Mouse (Mus musculus): ENCODE results near the gene Gpr107. TPM values are rescaled to one million over a fixed set of nuclear protein-coding genes. Genes with fewer than 3 reads are reported as not detected.

Gpr107 gene
- polyA plus RNA-seq, 1 experiment = 26.6 TPM

DNA sequence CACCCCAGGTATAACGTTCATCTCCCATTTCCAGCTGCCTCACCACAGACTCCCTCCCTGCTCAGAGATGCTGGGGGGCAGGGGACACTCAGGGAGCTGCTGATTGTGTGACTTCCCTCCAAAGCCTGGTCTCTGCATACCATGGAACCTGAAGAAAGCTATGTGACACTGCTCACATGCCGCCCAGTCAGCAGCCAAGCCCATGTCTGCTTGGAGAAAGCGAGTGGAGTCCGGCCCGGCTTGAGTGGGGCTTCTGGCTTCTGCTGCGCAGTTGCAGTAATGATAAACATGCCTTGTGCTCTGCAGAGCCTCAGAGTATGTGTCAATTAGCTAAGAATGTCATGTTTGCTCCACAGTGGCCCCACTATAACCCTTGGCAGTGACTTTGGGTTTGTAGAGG lies 67.4 kb downstream of the Gpr107 start:
- no peak for DNase-seq (ENCODE audit: low read depth, low spot score)
- WGBS = 78% methylated on average over 6 of the region's 6 CpGs

DNA sequence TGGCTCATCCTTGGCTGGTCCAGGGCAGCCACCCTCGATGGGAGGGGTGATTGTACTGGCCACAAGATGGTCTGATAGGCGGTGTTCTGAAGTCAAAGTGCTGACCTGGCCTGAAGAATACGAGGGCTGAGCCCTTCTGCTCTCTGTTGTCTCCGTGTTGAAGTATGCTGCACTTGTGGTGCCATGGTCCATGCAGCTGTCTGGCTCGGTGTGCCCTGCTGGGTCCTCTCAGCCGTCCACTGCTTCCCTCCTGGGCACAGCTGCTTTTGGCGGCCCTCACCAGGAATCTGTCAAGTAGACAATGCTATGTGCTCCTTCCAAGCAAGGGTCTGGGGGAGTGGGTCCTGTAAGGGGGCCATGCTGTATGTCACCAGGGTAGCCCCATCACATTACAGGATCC lies 68.7 kb downstream of the Gpr107 start:
- DNase-seq (ENCODE audit: low read depth, low spot score) = no peak
- WGBS = 59% methylated on average over 7 of the region's 7 CpGs

DNA sequence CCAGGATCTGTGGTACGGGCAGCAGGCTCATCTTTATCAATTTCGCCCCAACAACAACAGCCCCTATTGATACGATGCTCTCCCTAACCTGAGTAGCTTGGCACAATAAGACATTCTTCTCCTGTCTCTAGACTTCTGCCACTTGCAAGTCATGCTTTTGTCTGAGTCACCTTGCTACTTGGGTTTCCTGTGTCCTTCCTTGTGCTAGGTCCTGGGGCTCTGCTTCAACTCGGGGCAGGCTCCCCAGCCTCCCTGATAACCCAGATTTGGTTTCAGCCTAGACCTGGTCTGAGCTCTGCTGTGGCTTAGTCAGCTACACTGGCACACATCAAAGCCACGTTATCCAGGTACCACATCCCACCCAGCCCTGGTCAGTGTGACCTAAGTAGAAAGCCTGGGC lies 69.5 kb downstream of the Gpr107 start:
- no peak for DNase-seq (ENCODE audit: low read depth, low spot score)
- 71% methylated on average over 5 of the region's 5 CpGs for WGBS

DNA sequence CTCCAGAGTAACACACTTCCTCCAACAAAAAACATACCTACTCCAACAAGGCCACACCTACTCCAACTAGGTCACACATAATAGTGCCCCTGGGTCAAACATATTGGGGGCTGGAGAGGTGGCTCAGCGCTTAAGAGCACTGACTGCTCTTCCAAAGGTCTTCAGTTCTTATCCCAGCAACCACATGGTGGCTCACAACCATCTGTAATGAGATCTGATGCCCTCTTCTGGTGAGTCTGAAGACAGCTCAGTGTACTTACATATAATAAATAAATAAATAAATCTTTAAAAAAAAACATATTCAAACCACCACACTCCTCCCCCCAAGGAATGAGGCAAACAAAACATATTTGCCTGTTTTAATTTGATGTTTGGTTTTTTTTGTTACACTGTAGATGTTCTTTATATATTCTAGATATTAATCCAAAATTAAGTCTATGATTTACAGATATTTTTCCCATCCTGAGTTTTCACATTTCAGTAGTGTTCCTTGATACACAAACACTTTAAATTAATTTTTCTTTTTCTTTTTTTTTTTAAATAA lies 76.7 kb downstream of the Gpr107 start:
- WGBS = 57% methylated on average over 1 of the region's 1 CpGs
- DNase-seq (ENCODE audit: low read depth, low spot score) = no peak

DNA sequence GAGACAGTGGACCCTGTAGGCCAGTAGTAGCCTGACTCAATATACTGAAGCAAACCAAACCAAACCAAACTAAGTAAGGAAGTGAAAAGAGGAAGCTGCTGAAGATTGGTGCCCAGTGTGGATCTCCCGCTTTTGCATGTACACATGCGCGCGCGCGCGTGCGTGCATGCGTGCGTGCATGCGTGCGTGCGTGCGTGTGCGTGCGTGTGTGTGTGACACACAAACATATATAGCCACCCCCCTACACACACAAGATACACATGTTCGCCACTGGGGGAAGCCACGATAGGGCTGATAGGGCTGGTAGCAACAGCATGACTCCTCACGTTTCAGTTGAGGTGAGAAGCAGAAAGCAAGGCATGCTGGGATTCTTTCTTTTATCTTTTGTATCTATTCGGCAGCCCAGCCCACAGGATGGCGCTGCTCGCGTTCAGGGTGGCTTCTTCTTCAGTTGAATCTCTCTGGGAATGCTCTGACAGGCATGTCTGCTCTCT lies 87.1 kb downstream of the Gpr107 start:
- no peak for DNase-seq (ENCODE audit: low read depth, low spot score)
- 34% methylated on average over 23 of the region's 23 CpGs for WGBS

DNA sequence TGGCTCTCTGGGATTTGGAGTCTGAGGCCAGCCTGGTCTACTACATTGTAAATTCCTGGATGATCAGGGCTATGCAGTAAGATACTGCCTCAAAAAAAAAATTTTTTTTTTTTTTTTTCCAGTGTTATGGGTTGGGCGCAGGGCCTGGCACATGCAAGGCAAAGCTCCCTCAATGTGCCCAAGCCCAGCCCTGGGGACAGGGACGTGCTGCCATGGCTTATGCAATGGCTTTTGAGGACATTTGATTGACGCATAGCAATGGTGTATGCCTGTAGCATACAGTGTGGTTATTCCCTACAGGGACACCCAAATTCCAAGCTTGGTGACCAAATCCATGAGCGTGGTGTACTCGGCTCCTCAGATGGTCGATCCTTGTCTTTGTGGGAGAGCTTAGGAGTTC lies 87.7 kb downstream of the Gpr107 start:
- WGBS = 76% methylated on average over 6 of the region's 6 CpGs
- no peak for DNase-seq (ENCODE audit: low read depth, low spot score)

DNA sequence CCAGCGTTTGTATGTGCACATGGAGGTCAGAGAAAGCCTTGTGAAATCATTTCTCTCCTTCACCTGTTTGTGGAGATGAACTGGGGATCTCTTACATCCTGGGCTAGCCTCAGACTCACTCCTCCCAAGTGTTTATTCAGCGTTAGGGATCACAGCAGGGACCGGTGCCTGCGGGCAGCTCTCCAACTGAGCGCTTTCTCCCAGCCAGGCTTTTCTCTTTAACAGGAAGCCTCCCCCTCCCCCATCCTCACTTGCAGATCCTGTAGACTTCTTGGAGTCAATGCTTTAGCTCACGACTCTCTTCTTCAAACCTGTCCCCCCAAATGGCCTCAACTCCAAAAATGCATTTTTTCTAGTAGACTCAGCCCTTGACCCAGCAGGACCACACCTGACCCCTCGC lies 89.5 kb downstream of the Gpr107 start:
- 12% methylated on average over 7 of the region's 7 CpGs for WGBS
- DNase-seq (ENCODE audit: low read depth, low spot score) = no peak

DNA sequence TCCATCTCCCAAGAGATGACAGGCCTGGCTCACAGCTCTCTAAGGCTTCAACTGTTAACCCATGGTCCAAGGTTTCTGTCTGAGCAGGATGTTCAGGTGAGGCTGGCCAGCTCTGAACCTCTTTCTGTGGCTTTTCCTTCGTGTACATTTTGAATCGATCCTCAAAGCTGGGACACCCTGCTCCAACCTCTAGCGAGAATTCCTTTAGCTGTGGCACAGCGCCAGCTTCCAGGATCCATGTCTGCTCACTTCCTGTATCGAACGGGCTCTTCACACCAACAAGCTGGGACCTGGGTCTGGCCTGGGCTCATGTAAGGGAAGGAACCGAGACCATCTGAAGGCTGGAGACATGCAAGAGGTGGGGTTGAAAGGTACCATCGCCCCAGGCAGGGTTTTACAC lies 92.1 kb downstream of the Gpr107 start:
- no peak for DNase-seq (ENCODE audit: low read depth, low spot score)
- WGBS = 50% methylated on average over 8 of the region's 8 CpGs

DNA sequence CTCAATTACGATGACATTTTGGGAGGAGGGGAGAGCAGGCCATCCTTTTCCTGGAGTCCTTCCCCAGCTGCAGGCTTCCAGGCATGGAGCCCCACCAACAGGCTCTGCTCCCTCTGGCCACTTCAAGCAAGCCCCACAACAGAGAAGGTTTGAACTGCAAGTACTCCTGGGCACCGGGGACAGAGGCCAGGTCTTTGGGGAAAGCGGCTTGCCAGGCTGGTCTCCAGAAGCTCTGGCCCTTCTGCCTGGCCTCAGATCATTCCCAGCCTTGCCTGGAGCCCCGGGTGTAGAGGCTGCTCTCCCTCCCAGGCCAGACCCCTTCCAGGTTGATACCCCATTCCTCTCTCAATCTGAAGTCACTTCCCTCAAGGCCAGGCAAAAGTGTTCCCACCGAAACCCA lies 92.9 kb downstream of the Gpr107 start:
- 34% methylated on average over 5 of the region's 5 CpGs for WGBS
- DNase-seq (ENCODE audit: low read depth, low spot score) = no peak

DNA sequence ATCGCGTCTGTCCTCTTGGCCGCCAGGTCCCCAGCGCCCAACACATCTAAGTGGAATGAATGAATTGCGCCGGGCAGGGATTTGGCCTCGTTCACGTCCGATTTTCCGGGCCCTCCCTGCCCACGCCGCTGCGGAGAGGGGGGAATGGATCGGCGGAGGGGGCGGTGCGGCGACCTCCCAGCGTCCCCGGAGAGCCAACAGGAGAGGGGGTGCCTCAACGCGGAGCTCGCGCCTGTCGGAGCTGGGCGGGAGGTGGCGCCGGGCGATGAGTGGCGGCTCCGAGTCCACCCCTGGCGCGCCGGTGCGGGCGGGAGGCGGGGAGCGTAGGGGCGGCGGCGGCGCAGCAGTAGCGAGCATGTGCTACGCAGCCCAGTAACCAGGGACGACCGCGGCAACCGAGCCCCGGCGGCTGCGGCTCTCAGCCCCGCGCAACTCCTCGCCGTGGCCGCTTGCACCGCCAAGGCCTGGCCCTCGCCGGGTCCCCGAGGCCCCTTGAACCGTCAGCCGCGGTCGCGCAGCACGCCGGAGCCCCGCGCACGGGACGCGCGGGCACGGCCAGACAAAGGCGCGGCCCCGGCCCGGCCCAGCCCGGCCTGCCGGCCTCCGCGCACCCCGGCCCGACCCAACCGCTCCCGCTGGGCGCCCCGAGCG lies 93.5 kb downstream of the Gpr107 start, which contains the start of gene Ncs1:
Gene Ncs1, plus strand, starts transcription at position 333 of the 651 bp plus-strand sequence.
- DNase-seq (ENCODE audit: low read depth, low spot score) = no peak
- WGBS = 2% methylated on average over 80 of the region's 89 CpGs

DNA sequence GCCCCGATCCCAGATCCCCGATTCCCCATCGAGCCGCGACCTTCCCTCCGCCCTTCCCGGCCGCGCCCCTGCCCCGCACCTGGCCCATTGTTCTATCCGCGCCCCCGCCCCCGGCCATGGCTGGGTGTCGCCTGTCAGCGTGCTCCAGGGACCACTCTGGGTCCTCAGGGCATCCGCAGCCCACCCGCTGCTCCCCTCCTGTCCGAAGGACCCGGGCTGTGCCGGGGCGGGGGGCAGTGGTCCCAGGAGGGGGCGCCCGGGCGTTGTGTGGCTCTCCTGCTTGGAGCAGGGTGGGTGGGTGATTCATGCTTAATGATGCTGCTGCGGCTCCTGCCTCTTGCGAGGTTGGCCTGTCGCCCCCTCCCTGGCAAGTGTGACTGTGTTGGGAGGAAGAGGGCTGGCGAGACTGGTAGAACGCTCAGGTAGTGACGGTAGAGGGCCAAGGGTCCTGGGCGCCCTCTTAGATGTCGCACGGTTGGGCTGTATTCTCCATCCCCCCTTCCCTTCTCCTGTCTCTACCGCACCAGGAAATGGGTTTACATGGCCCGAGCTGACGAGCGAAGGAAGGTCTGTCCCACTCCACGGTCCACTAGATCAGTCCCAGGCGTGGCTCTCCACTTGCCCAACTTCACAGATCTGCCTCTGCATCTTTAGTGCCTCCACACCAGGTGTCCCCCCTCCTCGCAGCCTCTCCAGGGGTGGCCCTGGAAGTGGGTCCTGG lies 94.3 kb downstream of the Gpr107 start:
- DNase-seq (ENCODE audit: low read depth, low spot score) = no peak

DNA sequence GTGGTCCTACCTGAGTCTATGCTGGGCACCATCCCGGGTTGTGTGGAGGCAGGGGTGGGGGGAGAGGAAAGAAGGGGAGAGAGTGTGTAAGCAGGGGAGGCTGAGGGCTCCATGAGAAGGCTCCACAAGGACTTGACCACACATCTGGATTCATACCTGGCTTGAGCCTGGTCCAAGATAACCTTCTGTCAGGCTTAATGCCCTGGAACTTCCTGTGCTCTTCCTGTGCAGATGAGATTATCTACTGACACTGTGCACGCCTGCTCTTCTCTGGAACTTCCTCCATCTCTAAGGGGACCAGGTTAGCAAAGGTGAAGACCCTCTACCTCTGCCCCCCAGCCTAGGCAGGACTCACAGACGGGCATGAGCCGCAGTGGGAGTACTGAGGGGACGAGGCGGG lies 96.7 kb downstream of the Gpr107 start:
- no peak for DNase-seq (ENCODE audit: low read depth, low spot score)
- 93% methylated on average over 6 of the region's 6 CpGs for WGBS

More for the DNA sequence above, 94.3 kb downstream of the Gpr107 start:
- 2% methylated on average over 41 of the region's 41 CpGs for WGBS

DNA sequence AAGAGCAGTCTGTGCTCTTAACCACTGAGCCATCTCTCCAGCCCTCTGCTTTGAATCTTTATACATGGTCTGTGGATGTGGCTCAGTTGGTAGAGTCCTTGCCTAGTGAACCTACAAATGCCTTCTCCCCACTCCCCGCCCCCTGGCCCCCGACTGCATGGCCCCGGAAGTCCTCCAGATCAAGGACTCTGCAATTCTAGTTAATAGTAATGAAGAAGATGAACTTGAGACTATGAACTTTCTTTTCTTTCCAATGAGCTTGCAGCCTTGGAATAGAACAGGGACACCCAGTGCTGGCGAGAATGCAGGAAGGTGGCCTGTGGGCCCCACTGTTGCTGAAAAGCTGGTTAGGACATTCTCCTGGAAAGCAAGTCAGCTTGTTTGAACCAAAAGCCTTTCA lies 100.1 kb downstream of the Gpr107 start:
- DNase-seq (ENCODE audit: low read depth, low spot score) = no peak
- 86% methylated on average over 4 of the region's 4 CpGs for WGBS

DNA sequence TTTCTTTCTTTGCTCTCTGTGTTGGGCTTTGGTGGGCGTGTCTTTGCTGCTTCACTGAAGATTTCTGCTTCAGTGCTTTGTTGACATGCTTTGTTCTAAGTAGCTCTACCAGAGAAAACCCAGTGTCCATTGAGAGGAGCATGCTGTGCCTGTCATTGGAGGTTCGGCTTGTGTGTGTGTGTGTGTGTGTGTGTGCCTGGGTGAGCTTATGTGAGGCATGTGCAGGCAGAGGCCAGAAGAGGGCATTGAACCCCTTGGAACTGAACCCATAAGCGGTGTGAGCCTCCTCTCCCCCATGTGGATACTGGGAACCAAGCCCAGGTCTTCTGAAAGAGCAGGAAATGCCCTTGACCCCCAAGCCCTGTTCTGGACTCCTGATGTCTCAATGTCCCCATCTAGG lies 101.3 kb downstream of the Gpr107 start:
- 84% methylated on average over 3 of the region's 3 CpGs for WGBS
- no peak for DNase-seq (ENCODE audit: low read depth, low spot score)

DNA sequence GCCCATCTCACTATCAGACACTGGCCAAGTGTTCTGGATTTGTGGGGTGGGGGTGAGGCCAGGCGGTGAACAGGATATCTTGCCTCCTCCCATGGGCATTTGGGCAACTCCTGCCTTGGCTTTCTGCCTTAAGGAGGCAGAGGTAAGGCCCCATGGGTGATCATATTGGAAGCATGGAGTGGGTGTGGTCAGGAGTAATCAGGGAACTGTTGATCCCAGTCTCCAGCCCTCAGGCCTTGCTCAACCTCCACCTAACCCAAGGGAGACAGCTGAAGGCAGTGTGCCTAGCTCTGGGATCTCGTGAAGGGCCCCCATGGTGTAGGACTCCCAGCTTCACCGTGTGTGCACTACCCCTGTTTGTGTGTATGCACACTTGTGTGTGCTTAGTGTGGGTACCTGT lies 102.7 kb downstream of the Gpr107 start:
- WGBS = 70% methylated on average over 3 of the region's 3 CpGs
- no peak for DNase-seq (ENCODE audit: low read depth, low spot score)

DNA sequence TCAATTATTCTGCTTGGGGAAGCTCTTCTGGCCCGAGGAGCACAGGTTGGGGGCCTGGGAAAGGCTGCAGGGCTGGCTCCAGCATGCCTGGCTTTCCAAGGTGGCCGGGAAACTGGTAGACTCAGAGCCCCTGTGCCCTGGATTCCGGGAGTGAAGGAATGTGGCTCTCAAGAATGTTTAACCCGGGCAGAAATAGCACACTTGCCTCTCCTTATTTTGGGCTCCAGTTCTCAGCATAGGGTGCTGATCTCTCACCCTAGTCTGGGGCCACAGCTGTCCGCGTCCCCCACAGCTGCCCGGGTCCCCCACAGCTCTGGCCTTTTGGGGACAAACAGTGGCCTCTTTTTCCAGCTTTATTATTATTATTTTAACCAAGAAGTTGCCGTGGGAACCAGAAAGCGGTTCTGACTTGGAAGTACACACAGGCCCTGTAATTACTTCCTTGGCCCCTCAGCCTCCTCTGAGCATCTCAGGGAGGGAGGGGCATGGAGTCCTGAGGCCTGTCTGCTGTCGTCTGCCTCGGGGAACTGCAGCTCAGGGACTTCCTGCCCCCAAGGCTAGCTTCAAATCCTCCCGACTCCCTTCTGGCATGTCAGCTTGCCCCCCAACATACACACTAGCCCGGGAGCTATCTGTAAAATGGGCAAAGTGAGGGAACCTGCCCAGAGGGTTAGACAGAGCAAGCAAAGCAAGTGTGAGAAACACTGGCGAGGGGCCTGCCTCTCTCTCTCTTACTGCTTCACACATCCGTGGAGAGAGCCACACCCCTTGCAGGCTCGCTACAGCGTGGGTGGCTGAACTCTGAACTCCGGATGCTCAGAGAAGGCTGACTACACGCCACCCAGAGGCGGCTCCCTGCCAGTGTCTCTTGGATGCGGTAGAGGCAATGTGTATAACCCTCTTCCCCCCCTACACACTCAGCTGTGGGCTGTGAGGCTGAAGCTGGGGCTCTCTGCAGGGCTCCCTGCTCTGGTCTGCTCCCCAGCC lies 104.1 kb downstream of the Gpr107 start:
- peak; percentile 39 for DNase-seq (ENCODE audit: low read depth, low spot score)
- WGBS = 24% methylated on average over 21 of the region's 21 CpGs

DNA sequence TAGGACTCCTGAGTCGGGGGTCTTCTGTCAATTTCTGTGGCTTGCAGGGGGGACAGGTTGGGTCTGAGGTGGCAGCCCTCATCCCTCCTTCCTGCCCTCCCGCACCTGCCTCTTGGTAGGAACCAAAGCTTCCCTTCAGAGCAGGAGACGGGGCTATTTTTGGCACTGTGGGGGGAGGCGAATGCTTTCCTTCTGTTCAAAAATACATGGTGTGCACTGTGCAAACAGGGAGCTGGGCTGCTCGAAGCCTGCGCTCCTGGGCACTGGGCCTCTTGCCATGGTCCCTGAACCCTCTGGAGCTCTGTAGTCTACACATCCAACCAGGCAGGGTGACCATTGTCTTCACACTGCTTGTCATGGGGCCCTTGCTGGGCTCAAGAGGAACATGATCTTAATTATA lies 105.0 kb downstream of the Gpr107 start:
- no peak for DNase-seq (ENCODE audit: low read depth, low spot score)
- 59% methylated on average over 6 of the region's 6 CpGs for WGBS

DNA sequence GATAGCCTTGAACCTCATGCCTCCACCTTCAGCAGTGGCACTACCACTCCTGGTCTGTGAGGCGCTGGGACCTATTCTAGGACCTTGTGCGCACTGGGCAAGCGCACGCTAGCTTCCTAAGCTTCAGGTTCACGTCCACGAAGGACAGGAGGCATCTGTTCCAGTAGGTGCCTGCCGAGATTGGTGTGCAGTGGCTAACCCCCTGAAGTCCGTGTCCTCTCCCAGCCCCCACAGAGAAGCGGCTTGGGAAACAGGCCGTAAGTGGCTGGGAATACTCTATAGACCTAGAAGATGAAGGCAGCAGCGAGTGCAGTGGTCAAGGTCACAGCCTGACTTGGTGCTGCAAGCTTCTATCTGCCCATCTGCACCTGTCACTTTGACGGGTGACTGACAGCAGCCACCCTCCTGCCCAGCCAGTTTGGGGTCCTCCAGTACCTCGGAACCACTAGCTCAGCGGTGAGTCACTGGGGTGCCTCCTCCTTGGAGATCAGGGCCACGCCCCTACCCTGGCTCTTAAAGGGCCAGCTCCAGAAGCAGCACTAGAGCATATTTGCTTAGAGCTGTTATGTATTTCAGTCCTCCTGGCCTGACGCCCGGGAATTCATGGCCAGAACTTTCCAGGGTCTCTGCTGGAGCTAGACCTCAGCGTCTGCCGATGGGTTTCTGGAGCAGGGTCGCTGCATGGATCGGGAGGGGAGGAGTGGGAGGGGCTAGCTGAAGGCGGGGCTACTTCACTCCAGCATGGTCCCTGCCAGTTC lies 106.7 kb downstream of the Gpr107 start:
- DNase-seq (ENCODE audit: low read depth, low spot score) = peak; percentile 28
- WGBS = 17% methylated on average over 22 of the region's 22 CpGs

DNA sequence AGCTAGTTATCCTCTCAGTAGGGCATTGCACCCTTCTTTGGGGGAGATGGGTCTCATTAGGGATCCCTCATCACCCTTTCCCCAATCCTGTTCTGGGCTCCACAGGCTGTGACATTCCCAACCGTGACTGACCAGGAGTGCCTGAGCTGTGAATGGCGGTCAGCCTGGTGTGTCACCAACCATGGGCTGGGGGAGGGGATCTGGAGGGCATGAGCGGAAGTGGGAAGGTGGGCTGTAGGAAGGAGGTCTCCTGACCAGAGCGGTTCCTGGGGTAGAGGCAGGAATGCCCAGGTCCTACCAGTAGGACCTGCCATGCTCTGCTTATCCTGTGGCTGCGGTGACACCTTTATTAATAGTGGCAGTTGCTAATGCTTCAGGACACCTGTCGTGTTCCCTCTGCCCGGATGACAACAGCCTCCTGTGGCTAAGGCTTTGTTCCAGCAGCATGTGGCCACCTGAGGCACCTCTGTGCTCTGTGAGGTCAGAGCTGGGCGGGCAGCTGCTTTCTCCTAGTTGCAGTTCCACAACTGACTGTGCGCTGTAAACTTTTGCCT lies 107.3 kb downstream of the Gpr107 start:
- no peak for DNase-seq (ENCODE audit: low read depth, low spot score)
- WGBS = 43% methylated on average over 9 of the region's 9 CpGs
